Mouse (Mus musculus) forebrain, embryonic 11.5 days (tissue): ENCODE measurements around the gene Dgcr2. TPM values are rescaled to one million over a fixed set of nuclear protein-coding genes. Genes with fewer than 3 reads are reported as not detected.

Source experiments
- ATAC-seq: fragments of 200-750 bp; cut with Nextera tagmentation; replicated peaks from 2 replicates; pipeline ENCODE4 v1.8.0; 2017; ENCODE audit warnings: moderate TSS enrichment; ENCODE audit not compliant: low FRiP score
- DNase-seq: peaks from one replicate; pipeline ENCODE4 v3.0.0-alpha.2; 2017; ENCODE audit warnings: low spot score
- H3K27ac ChIP-seq: fragments of 300-500 bp; sonication (generic); 2 replicates; pipeline ENCODE4 v1.5.1; 2014; ENCODE audit warnings: low read depth, low read length
- H3K27me3 ChIP-seq: fragments of 300-500 bp; sonication (generic); 2 replicates; pipeline ENCODE4 v1.6.1; 2014; ENCODE audit warnings: mild to moderate bottlenecking, low read length, mixed read lengths; ENCODE audit not compliant: control insufficient read depth, insufficient read depth
- H3K36me3 ChIP-seq: fragments of 300-500 bp; sonication (generic); 2 replicates; pipeline ENCODE4 v1.6.1; 2014; ENCODE audit warnings: mild to moderate bottlenecking, low read length, moderate library complexity, mixed read lengths; ENCODE audit not compliant: control insufficient read depth, insufficient read depth
- H3K4me1 ChIP-seq: fragments of 300-500 bp; sonication (generic); replicated peaks from 2 replicates; pipeline ENCODE4 v1.6.1; 2014; ENCODE audit warnings: low read length, mixed read lengths; ENCODE audit not compliant: control insufficient read depth, insufficient read depth
- H3K4me2 ChIP-seq: fragments of 300-500 bp; sonication (generic); 2 replicates; pipeline ENCODE4 v1.6.1; 2014; ENCODE audit warnings: low read depth, mild to moderate bottlenecking, low read length, moderate library complexity, mixed read lengths; ENCODE audit not compliant: severe bottlenecking
- H3K4me3 ChIP-seq: fragments of 300-500 bp; sonication (generic); 2 replicates; pipeline ENCODE4 v1.5.1; 2014; ENCODE audit warnings: low read depth, low read length
- H3K9ac ChIP-seq: fragments of 300-500 bp; sonication (generic); 2 replicates; pipeline ENCODE4 v1.6.1; 2014; ENCODE audit warnings: low read length
- H3K9me3 ChIP-seq: fragments of 300-500 bp; sonication (generic); 2 replicates; pipeline ENCODE4 v1.6.1; 2016; ENCODE audit warnings: low read length, mixed read lengths; ENCODE audit not compliant: control insufficient read depth
- WGBS: fragments of 180-500 bp; shearing (Covaris S2); extraction: QIAGEN DNeasy Blood & Tissue Kit; methylation state at CpG from one replicate; pipeline ENCODE4 v1.1.7; 2014; 5-methylcytosine and 5-hydroxymethylcytosine counted together
- polyA plus RNA-seq: library from polyadenylated mRNA; unstranded; fragments of >200 nt; fragmentation: Nextera tagmentation; extraction: Ambion mirVana; gene quantifications from 2 replicates; pipeline ENCODE4 v1.2.1, GENCODE M21; 2014

The Dgcr2 gene
- polyA plus RNA-seq, 1 experiment from 2014 or later = 112 TPM

DNA sequence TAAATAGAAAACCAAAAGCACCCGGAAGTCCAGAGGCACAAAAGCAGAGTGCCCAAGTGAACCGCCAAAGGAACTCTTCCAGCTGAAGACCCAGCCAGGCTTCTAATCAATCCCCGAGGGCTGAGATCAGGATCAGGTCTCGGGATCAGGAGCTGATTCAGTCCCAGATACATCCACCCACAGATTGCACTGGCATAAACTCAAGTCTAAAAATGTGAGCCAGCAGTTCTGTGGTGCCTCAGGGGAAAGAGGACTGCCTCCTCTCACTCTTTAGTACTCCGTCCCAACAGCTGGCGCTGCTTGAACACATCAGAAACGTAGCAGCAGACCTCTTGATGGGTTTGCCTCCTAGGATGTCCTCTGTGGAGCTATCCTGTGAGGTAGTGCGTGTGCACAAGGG is 81.8 kb downstream of the Dgcr2 start:
- ATAC-seq = no peak
- DNase-seq = no peak
- Histone ChIP-seq H3K9ac (no peak overlapping the region), H3K27me3 (peaks cover 4% of the 10 kb centered on the region), H3K4me1 (peaks cover 7% of the 10 kb centered on the region), H3K27ac (no peak overlapping the region), H3K4me3 (no peak overlapping the region), H3K9me3 (no peaks in the 10 kb centered on the region), H3K36me3 (no peaks in the 10 kb centered on the region), H3K4me2 (no peak overlapping the region)
- WGBS = 79% methylated on average over 8 of the region's 8 CpGs

DNA sequence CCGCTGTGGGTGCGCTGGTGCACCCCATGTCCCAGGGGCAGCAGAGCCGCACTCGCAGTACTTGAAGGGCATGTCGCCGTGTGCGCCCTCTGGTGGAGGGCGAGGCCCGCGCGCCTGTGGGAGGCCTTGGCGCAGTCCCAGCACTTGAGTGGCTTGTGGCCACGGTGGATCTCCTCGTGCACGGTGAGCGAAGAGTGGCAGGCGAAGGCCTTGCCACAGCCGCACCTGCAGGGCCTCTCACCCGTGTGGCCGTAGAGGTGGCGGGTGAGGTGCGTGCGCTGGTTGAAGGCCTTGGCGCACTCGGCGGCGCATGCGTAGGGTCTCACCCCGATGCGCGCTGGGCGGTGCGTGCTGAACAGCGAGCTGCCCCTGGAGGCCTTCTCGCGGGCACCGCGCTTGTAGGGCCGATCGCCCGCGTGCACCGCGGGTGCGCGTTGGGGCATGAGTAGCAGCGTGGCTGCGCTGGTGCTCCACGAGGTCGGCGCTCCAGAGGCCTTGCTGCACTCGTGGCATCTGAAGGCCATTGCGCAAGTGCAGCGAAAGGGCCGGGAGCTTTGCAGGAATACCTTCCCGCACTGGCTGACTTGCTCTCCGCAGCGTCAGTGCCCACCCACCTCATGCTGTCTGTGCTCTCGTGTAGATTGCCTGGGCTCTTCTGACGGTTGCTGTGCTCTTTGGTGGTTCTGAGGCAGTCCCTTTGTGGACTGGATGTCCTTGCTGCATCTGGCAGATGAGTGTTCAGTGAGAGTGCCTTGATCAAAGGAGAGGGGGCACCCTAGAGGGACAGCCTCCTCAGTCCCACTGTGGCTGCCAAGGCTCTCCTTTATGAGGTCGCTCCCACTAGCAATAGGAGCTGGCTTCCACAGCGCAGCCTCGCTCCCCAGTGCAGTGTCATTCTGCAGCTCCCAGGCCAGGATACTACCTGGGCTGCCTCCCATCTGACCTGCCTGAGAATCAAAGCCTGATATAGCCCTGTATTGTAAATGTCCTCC is 82.7 kb downstream of the Dgcr2 start:
- Histone ChIP-seq H3K9me3 (no peaks in the 10 kb centered on the region), H3K4me3 (peak overlapping the region; percentile 36), H3K4me2 (peak overlapping the region; percentile 69), H3K4me1 (peaks cover 7% of the 10 kb centered on the region), H3K9ac (peak overlapping the region; percentile 60), H3K27ac (no peak overlapping the region), H3K36me3 (no peaks in the 10 kb centered on the region), H3K27me3 (peaks cover 4% of the 10 kb centered on the region)
- DNase-seq (peak; percentile 91), ATAC-seq (peak; percentile 87)
- WGBS = 2% methylated on average over 63 of the region's 63 CpGs

DNA sequence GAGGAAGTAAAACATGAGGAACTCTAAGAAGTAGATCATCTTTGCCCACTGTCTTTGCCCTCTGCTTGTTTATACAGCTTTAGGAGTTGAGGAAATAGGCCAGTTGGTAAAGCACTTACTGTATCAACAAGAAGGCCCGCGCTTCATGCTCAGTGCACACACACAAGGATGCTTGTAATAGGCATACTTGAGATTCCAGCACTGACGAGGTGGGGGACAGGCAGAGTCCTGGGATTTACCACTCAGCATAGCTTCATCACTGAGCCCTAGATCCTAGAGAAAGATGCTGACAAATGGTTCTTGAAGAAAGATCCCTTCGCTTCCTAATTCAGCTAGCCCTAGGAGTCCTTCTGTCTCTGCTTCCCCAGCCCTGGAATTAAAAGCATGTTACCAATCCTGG is 85.2 kb downstream of the Dgcr2 start:
- Histone ChIP-seq H3K4me2 (no peak overlapping the region), H3K36me3 (no peaks in the 10 kb centered on the region), H3K27me3 (peaks cover 13% of the 10 kb centered on the region), H3K9me3 (no peaks in the 10 kb centered on the region), H3K27ac (no peak overlapping the region), H3K9ac (no peak overlapping the region), H3K4me3 (no peak overlapping the region), H3K4me1 (peaks cover 8% of the 10 kb centered on the region)
- WGBS = 64% methylated on average over 4 of the region's 4 CpGs
- DNase-seq = no peak
- ATAC-seq = no peak

DNA sequence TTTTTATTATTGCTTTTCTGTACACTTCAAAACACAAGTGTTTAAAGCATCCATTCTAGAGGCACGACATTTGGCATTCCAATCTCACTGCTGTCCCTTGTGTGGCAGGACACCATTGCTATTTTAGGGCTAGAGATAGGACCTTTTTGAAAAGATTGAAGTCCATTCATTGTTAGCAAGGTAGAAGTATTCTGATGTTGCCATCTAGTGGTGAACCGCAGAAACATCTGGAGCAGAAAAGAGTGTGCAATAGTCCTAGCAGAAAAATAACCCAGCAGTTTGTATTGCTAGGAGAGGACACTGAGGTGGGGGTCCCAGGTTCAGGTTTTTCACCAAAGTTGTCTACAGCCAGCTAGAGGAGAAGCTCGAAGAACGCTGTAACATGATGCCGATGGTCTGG is 86.2 kb downstream of the Dgcr2 start:
- H3K27me3 ChIP-seq = peaks cover 16% of the 10 kb centered on the region
- WGBS = 8% methylated on average over 5 of the region's 5 CpGs
- H3K4me1 ChIP-seq = peaks cover 12% of the 10 kb centered on the region
- H3K9ac ChIP-seq = no peak overlapping the region
- DNase-seq (no peak), ATAC-seq (no peak)
- no peak overlapping the region for H3K4me3 ChIP-seq
- no peaks in the 10 kb centered on the region for H3K36me3 ChIP-seq
- H3K9me3 ChIP-seq = no peaks in the 10 kb centered on the region
- no peak overlapping the region for H3K27ac ChIP-seq
- H3K4me2 ChIP-seq = no peak overlapping the region

DNA sequence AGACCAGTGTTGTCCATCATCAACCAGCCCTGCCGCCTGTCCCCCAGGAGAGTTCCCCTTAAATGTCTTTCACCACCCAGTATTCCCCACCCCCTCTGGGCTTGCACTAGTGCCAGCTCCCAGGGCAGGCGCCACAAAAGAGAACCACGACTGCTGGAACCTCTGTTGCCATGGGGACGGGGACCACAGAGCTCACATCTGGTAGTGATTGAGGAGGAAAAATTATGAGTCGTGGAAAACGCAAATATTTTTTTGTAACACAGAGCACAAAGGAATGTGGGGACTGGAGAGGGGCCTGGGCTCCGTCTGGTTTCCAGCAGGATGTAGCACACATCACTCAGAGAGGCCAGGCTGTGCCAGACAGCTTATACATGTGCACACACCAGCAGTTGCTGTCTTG is 88.7 kb downstream of the Dgcr2 start:
- no peak overlapping the region for H3K4me2 ChIP-seq
- peaks cover 35% of the 10 kb centered on the region for H3K27me3 ChIP-seq
- H3K36me3 ChIP-seq = no peaks in the 10 kb centered on the region
- DNase-seq = peak; percentile 70
- no peak overlapping the region for H3K4me3 ChIP-seq
- peaks cover 14% of the 10 kb centered on the region; the same call in 1 of the 2 replicates for H3K4me1 ChIP-seq
- H3K27ac ChIP-seq = no peak overlapping the region
- no peaks in the 10 kb centered on the region for H3K9me3 ChIP-seq
- ATAC-seq = no peak
- H3K9ac ChIP-seq = no peak overlapping the region
- WGBS = 32% methylated on average over 7 of the region's 7 CpGs

DNA sequence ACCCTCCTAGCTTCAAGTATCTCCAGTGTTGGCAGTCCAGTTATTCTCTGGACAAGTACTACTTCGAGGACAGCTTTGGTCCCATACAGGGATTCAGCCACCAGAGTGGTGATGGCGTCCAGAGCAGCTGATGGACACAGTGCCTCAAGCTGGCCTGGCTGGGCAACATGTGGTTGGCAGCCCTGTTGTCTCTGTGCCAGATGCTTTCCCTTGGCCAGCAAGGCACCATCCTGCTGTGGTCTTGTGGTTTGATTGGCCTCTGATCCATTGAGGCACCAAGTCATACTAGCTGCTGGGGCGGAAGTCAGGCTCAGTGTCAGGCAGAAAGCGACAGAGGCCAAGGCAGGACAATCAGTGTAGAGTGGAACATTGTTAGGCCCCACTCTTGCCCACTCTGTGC is 89.2 kb downstream of the Dgcr2 start:
- H3K27me3 ChIP-seq = peaks cover 39% of the 10 kb centered on the region
- no peak overlapping the region for H3K27ac ChIP-seq
- no peak overlapping the region for H3K4me2 ChIP-seq
- H3K9ac ChIP-seq = no peak overlapping the region
- H3K36me3 ChIP-seq = no peaks in the 10 kb centered on the region
- no peak for DNase-seq
- no peak for ATAC-seq
- peaks cover 19% of the 10 kb centered on the region; the same call in 1 of the 2 replicates for H3K4me1 ChIP-seq
- no peaks in the 10 kb centered on the region for H3K9me3 ChIP-seq
- no peak overlapping the region for H3K4me3 ChIP-seq
- WGBS = 80% methylated on average over 4 of the region's 4 CpGs

DNA sequence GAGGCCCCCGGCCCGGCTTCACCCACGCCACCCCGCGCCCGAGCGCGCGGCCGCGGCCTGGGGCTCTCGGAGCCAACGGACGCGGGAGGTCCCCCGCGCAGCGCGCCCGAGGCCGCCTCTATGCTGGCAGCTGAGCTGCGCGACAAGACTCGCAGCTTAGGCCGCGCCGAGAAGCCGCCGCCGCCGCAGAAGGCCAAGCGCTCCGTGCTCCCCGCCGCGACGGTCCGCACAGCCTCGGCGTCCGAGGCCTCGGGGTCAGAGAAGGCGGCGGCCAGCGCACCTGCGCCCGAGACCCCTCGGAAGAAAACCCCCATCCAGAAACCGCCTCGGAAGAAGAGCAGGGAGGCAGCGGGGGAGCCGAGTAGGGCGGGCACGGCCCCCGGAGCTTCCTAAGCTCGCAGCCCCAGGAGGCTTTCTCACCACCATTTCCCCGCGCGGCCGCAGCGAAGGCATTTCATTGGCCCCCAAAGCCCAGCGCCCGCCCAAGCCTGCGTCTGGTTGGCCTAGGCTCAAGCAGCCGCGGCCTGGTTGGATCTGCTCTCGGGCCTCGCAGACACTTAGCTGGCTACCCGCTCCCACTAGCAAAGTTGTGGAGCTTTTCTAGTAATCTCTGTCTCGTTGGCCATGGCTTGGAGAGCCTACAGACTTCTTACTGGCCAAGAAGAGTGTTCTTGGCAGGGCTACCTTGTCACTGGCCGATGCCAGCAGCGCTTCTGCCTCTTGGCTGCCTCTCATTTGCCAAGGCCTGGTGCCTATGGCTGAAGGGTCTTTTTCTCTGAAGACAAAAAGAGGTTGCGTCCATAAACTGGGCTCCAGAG is 91.0 kb downstream of the Dgcr2 start:
- ATAC-seq (peak; percentile 84), DNase-seq (peak; percentile 95)
- peaks cover 56% of the 10 kb centered on the region for H3K27me3 ChIP-seq
- peaks cover 33% of the 10 kb centered on the region for H3K4me1 ChIP-seq
- 3% methylated on average over 67 of the region's 73 CpGs for WGBS
- peak overlapping the region; percentile 46; the same call in 1 of the 2 replicates for H3K27ac ChIP-seq
- H3K36me3 ChIP-seq = no peaks in the 10 kb centered on the region
- H3K9ac ChIP-seq = peak overlapping the region; percentile 84
- peak overlapping the region; percentile 99 for H3K4me2 ChIP-seq
- H3K4me3 ChIP-seq = peak overlapping the region; percentile 54
- H3K9me3 ChIP-seq = no peaks in the 10 kb centered on the region

DNA sequence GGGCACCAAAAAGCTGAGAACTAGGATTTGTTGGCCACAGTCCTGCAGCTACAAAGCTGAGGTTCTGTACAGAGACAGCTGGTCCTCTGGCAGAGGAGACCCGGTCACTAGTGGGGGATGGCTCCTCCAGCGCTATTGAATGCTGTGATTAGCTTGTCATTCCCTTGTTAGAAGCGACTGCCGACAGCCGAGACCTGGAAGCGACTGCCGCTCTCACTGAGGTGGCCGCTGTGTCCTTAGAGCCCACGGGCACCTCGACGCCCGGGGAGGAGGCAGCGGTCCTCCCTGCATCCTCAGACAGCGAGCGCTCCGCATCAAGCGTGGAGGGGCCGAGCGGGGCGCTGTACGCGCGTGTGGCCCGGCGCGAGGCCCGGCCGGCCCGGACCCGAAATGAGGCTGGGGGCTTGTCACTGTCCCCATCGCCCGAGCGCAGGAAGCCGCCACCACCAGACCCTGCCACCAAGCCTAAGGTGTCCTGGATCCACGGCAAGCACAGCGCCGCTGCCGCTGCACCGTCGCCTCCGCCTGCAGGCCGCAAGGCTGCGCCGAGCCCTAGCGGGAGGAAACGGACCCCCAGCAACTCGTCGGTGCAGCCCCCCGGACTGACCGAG is 91.7 kb downstream of the Dgcr2 start:
- Histone ChIP-seq H3K27me3 (peaks cover 63% of the 10 kb centered on the region), H3K4me3 (peak overlapping the region; percentile 54), H3K36me3 (no peaks in the 10 kb centered on the region), H3K9me3 (no peaks in the 10 kb centered on the region), H3K4me1 (peaks cover 33% of the 10 kb centered on the region), H3K4me2 (peak overlapping the region; percentile 99), H3K27ac (peak overlapping the region; percentile 46; the same call in 1 of the 2 replicates), H3K9ac (peak overlapping the region; percentile 84)
- WGBS = 3% methylated on average over 43 of the region's 50 CpGs
- peak; percentile 48; the same call in 1 of the 2 replicates for ATAC-seq
- DNase-seq = no peak
